Mouse (Mus musculus) small intestine, adult 2 months (tissue): Measurements from ENCODE around the gene Nr5a1. TPM values are rescaled to one million over a fixed set of nuclear protein-coding genes. Genes with fewer than 3 reads are reported as not detected.

Experiments used
- H3K27ac ChIP-seq: fragments of 200-500 bp; 2 replicates; pipeline ENCODE4 v1.5.1; 2012; ENCODE audit warnings: low read depth, low read length, control low read depth, inconsistent platforms; ENCODE audit not compliant: insufficient read depth
- H3K27me3 ChIP-seq: fragments of 200-500 bp; 2 replicates; pipeline ENCODE4 v1.6.1; 2012; ENCODE audit warnings: mild to moderate bottlenecking, moderate library complexity, low read length, inconsistent platforms; ENCODE audit not compliant: control insufficient read depth, insufficient read depth
- H3K36me3 ChIP-seq: fragments of 200-500 bp; 2 replicates; pipeline ENCODE4 v1.6.1; 2012; ENCODE audit warnings: mild to moderate bottlenecking, low read length, control low read depth, inconsistent platforms; ENCODE audit not compliant: control insufficient read depth, insufficient read depth
- H3K4me1 ChIP-seq: fragments of 200-500 bp; 2 replicates; pipeline ENCODE4 v1.6.1; 2012; ENCODE audit warnings: low read length, inconsistent platforms, mixed read lengths; ENCODE audit not compliant: control insufficient read depth, insufficient read depth, insufficient read length
- H3K4me3 ChIP-seq: fragments of 200-500 bp; 2 replicates; pipeline ENCODE4 v1.5.1; 2012; ENCODE audit warnings: low read depth, mild to moderate bottlenecking, control low read depth, inconsistent platforms, low read length, moderate library complexity
- CTCF ChIP-seq: fragments of 200-500 bp; IDR thresholded peaks from 2 replicates; pipeline ENCODE4 v1.5.1; 2012; ENCODE audit warnings: low read depth, mild to moderate bottlenecking, control low read depth, inconsistent platforms, low read length, moderate library complexity, mixed read lengths; ENCODE audit not compliant: insufficient replicate concordance, insufficient read length; ENCODE audit errors: extremely low read depth
- POLR2A ChIP-seq: fragments of 200-500 bp; IDR thresholded peaks from 2 replicates; pipeline ENCODE4 v1.6.1; 2012; ENCODE audit warnings: low read depth, mild to moderate bottlenecking, control low read depth, inconsistent platforms, low read length, moderate library complexity
- WGBS: fragments of 180-500 bp; shearing (Covaris S2); methylation state at CpG from one replicate; pipeline ENCODE4 v1.1.7; 2018; 5-methylcytosine and 5-hydroxymethylcytosine counted together
- polyA plus RNA-seq: library from polyadenylated mRNA; depleted of rRNA; stranded (reverse); fragments of >200 nt; gene quantifications from 2 replicates; pipeline ENCODE4 v1.2.3, GENCODE M21; 2012

The Nr5a1 gene
- polyA plus RNA-seq, 1 experiment = 0.15 TPM

DNA sequence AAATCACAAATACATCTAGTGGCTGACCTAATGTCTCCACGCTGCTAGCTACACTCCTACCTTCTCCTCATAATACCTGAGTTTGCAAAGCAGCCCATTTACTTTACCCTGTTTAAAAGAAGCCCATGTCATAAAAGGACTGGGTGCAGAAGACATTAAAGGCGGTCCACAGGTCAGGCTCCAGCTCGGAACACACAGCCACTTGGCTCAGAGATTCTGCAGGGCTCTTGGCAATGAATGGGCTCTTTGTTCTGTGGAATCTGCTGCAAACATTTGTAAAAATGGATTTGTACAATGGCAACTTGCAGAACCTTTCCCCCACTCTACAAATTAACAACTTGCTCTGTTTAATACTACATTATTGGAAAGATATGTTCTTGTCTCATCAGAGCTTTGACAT lies 11.1 kb upstream of the Nr5a1 start:
- no peak overlapping the region for H3K4me3 ChIP-seq
- peaks cover 29% of the 10 kb centered on the region for H3K36me3 ChIP-seq
- H3K27ac ChIP-seq = no peak overlapping the region
- H3K27me3 ChIP-seq = no peaks in the 10 kb centered on the region
- H3K4me1 ChIP-seq = no peaks in the 10 kb centered on the region
- WGBS = 45% methylated on average over 3 of the region's 3 CpGs
- TF ChIP-seq POLR2A (no peak), CTCF (no peak)

DNA sequence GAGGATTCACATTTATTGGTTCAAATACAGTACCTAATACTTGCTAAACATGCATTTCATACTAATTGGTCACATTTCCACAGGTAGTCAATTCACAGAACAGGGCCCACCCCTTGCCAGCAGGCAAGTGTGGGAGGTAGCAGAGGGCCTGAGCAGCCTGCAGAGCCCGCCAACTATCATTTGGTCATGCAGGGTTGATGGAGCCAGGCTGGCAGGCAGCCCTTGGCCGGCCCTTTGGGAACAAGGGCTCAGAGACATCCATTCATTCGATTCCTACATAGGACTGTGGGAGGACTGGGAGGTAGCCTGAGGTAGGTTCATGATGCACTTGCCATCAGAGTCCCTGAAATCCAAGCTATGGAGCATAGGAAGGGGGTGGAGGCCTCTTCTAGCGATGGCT lies 9.0 kb upstream of the Nr5a1 start:
- H3K36me3 ChIP-seq = peaks cover 22% of the 10 kb centered on the region
- no peaks in the 10 kb centered on the region for H3K4me1 ChIP-seq
- no peaks in the 10 kb centered on the region for H3K27me3 ChIP-seq
- H3K27ac ChIP-seq = no peak overlapping the region
- TF ChIP-seq CTCF (no peak), POLR2A (no peak)
- H3K4me3 ChIP-seq = no peak overlapping the region
- WGBS = 87% methylated on average over 4 of the region's 4 CpGs

DNA sequence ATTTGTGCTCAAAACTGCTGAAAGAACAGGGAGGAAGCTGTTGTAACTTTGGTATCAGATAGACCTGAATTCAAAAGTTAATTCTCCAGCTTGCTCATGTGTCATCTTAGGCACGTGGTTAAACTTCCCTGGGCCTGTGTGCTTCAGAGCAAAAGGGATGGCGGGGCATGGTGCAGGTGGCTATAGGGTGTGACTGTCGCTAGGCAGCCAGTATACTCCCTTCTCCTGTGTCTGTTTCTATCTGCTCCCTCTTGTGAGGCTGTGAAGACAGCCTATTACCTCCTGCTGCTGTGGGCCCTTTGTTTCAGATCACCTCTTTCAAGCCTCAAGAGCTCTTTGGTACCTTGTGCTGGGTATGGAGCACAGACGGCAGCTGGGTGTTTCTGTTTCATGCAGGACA lies 7.7 kb upstream of the Nr5a1 start:
- WGBS = 40% methylated on average over 4 of the region's 4 CpGs
- TF ChIP-seq CTCF (no peak), POLR2A (no peak)
- no peak overlapping the region for H3K27ac ChIP-seq
- H3K4me3 ChIP-seq = no peak overlapping the region
- no peaks in the 10 kb centered on the region for H3K4me1 ChIP-seq
- peaks cover 18% of the 10 kb centered on the region for H3K36me3 ChIP-seq
- no peaks in the 10 kb centered on the region for H3K27me3 ChIP-seq

DNA sequence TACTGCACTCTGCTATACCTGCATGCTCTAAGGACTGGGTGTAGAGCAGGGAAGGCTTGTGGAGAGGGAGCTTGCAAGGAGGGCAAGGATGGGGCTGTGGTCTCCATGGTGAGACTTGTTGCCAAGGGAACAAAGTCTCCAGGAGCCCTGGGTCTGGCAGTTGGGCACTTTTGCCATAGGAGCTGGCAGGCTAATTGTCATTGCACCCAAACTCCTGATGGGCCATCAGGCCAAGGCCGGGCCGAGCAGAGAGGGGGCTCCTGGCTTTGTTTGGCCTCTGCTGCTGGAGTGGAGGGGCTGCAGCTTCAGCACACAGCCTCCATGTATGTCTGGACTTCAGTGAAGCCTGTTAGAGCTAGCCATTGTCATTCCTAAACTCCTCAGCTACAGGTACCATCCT lies 6.3 kb upstream of the Nr5a1 start:
- WGBS = 90% methylated on average over 2 of the region's 2 CpGs
- H3K27ac ChIP-seq = no peak overlapping the region
- peaks cover 8% of the 10 kb centered on the region for H3K36me3 ChIP-seq
- no peaks in the 10 kb centered on the region for H3K27me3 ChIP-seq
- TF ChIP-seq CTCF = no peak
- TF ChIP-seq POLR2A = no peak
- H3K4me1 ChIP-seq = no peaks in the 10 kb centered on the region
- no peak overlapping the region for H3K4me3 ChIP-seq

DNA sequence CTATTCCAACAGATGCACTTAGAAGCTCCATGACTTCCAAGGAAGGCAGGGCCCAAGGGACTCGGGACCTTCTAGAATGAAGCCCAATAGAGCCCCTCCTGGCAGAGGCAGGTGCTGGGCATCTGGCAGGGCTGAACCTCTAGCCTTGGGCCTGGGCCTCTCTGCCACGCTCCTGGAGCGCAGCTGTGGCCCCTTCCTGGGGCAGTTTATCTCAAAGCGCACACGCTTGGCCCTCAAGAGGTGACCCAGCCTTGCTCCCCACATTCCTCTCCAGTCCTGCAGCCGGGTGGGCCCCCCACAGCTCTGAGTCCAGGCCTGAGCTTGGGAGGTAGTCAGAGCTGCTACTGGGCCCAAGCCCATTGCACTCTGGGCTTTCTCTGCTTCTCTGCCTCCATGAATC lies 5.0 kb upstream of the Nr5a1 start:
- Histone ChIP-seq H3K27me3 (no peaks in the 10 kb centered on the region), H3K4me1 (no peaks in the 10 kb centered on the region), H3K36me3 (peaks cover 4% of the 10 kb centered on the region), H3K4me3 (no peak overlapping the region), H3K27ac (no peak overlapping the region)
- TF ChIP-seq CTCF = no peak
- TF ChIP-seq POLR2A = no peak
- 67% methylated on average over 6 of the region's 6 CpGs for WGBS

DNA sequence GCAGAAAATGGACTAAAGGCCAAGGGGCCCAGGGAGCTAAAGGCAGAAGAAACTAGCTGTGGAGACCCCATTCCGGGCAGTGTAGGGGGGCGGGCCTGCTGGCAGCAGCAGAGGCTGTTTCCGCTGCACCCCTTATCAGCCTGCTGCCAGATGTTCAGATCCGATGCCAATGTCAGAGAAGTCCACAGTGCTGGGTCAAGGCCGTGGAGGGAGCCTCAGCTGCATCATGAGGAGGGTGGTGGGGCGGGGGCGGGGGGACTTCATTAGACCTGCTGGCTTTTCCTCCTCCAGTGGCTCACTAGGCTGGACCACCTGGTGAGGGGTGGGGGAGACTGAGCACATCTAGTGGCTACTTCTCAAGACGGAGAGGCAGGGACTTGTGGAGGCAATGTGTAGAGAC lies 4.3 kb upstream of the Nr5a1 start:
- 36% methylated on average over 8 of the region's 8 CpGs for WGBS
- Histone ChIP-seq H3K4me3 (no peak overlapping the region), H3K36me3 (no peaks in the 10 kb centered on the region), H3K27ac (no peak overlapping the region), H3K27me3 (no peaks in the 10 kb centered on the region), H3K4me1 (no peaks in the 10 kb centered on the region)
- TF ChIP-seq POLR2A (no peak), CTCF (no peak)

DNA sequence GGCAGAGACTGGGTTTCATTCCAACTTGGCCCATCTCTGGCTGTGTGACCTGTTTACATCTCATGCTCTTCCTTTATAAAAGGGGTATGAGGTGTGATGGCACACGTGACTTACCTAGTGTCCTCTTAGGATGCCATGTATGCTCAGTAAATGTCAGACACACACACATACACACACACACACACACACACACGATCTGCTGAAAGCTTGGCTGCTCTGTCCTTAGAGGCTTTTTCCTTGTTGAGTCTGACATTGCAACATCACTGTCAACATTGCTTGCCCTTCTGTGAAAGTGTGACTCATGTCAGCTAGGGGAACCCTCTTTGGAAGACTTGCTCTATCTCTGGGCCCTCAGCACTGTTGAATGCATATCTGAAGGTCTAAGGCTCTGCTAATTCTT lies 3.1 kb upstream of the Nr5a1 start:
- Histone ChIP-seq H3K4me1 (no peaks in the 10 kb centered on the region), H3K27ac (no peak overlapping the region), H3K36me3 (no peaks in the 10 kb centered on the region), H3K27me3 (peaks cover 9% of the 10 kb centered on the region), H3K4me3 (no peak overlapping the region)
- 55% methylated on average over 2 of the region's 2 CpGs for WGBS
- TF ChIP-seq POLR2A = no peak
- no peak for TF ChIP-seq CTCF

DNA sequence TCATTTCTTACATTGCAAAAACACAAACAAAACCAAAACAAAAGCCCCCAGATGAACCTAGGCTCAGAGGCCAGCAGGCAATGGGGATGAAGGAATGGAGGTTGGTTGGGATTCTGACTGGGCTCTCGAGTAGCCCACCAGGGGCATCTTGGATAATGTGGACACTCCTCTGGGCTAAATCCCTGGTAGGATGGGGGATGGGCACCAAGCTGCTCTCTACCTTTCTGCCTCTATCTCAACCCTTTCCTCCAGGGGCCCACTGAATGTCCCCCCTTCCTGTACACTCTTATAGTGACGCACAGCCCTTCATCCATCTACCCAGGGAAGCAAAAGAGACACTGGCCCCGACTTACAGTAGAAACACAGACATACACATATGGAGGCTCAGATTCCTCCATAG lies 746 bp downstream of the Nr5a1 start:
- peaks cover 47% of the 10 kb centered on the region for H3K27me3 ChIP-seq
- peaks cover 13% of the 10 kb centered on the region for H3K4me1 ChIP-seq
- TF ChIP-seq CTCF (no peak), POLR2A (no peak)
- no peaks in the 10 kb centered on the region for H3K36me3 ChIP-seq
- 83% methylated on average over 3 of the region's 3 CpGs for WGBS
- H3K4me3 ChIP-seq = no peak overlapping the region
- H3K27ac ChIP-seq = no peak overlapping the region
